Mouse (Mus musculus): ENCODE data around the gene Ankrd13d. TPM values are rescaled to one million over a fixed set of nuclear protein-coding genes. Genes with fewer than 3 reads are reported as not detected.

Ankrd13d gene
- total RNA-seq (2012; rRNA removed) (0.96 and 1.4 TPM in 2 replicates), polyA plus RNA-seq (2012; ENCODE audit: insufficient read depth in 1 of 2, insufficient read length in 2 of 2, low read depth in 1 of 2, low replicate concordance in 2 of 2, missing spikeins in 1 of 2) (1 to 10 TPM in 1 of 2 experiments, not detected in 1; 2.6 TPM)

GRCm38 (mm10) chr19:4282898-4283553 lies at the start of gene Ankrd13d:
Gene Ankrd13d (minus strand): TSS chr19:4283137.
- no peak for TF ChIP-seq KAT2A (conservative IDR thresholded peaks at IDR 0.05; ENCODE audit: low read depth, low read length)
- 0 out of 4 replicates have a peak, but pooled peaks of 1 of the 2 experiments have one; percentile 10 for TF ChIP-seq POLR2A (IDR thresholded peaks at IDR 0.05; ENCODE audit: control insufficient read depth in 1 of 2, insufficient read depth in 1 of 2, low read depth in 1 of 2, low read length in 2 of 2, poor library complexity in 1 of 2)
- peak; percentile 65 to 90 (median 76) for TF ChIP-seq CTCF (IDR thresholded peaks at IDR 0.05 in 2 of 3, conservative IDR thresholded peaks at IDR 0.05 in 1 of 3; ENCODE audit: control insufficient read depth in 1 of 3, insufficient read depth in 1 of 3, low read depth in 2 of 3, low read length in 3 of 3, poor library complexity in 1 of 3, severe bottlenecking in 1 of 3)
- peak; percentile 71 for TF ChIP-seq ELF1 (IDR thresholded peaks at IDR 0.05; ENCODE audit: low read depth, low read length)
- TF ChIP-seq ZKSCAN1 (IDR thresholded peaks at IDR 0.05; ENCODE audit: low read depth, low read length) = no peak
- 0 out of 2 replicates have a peak, but pooled peaks have one; percentile 23 for TF ChIP-seq NELFE (IDR thresholded peaks at IDR 0.05; ENCODE audit: low read depth, low read length)
- peak; percentile 89 for TF ChIP-seq MXI1 (IDR thresholded peaks at IDR 0.05; ENCODE audit: low read depth, low read length)
- 0 out of 2 replicates have a peak, but pooled peaks have one; percentile 24 for TF ChIP-seq BHLHE40 (IDR thresholded peaks at IDR 0.05; ENCODE audit: borderline replicate concordance, low read depth, low read length)
- no peak for TF ChIP-seq RCOR1 (IDR thresholded peaks at IDR 0.05; ENCODE audit: low read depth, low read length)
- peak; percentile 86 for TF ChIP-seq SIN3A (IDR thresholded peaks at IDR 0.05; ENCODE audit: low read length)
- TF ChIP-seq HCFC1 (IDR thresholded peaks at IDR 0.05; ENCODE audit: low read depth, low read length) = peak; percentile 72; the same call in 1 of the 2 replicates
- no peak for TF ChIP-seq ZMIZ1 (IDR thresholded peaks at IDR 0.05; ENCODE audit: low read depth, low read length)
- peak; percentile 17; the same call in 1 of the 2 replicates for TF ChIP-seq ETS1 (IDR thresholded peaks at IDR 0.05; ENCODE audit: low read depth, low read length)
- TF ChIP-seq NRF1 (IDR thresholded peaks at IDR 0.05; ENCODE audit: insufficient read depth, low read depth, low read length, poor library complexity, severe bottlenecking) = peak; percentile 56
- peak; percentile 40 for TF ChIP-seq SMC3 (IDR thresholded peaks at IDR 0.05; ENCODE audit: low read depth, low read length)
- TF ChIP-seq POLR2AphosphoS2 (IDR thresholded peaks at IDR 0.05; ENCODE audit: low read length) = no peak
- TF ChIP-seq RAD21 (IDR thresholded peaks at IDR 0.05; ENCODE audit: low read depth, low read length) = peak; percentile 43
- peak; percentile 89 for TF ChIP-seq MAZ (IDR thresholded peaks at IDR 0.05; ENCODE audit: low read depth, low read length)
- peak; percentile 93 for DNase-seq (ENCODE audit: low read depth, low spot score)
- H3K36me3 ChIP-seq (ENCODE audit: control insufficient read depth in 1 of 2, insufficient read depth in 2 of 2, low read length in 2 of 2) = no peaks in the 10 kb centered on the region; a peak in 2 of 4 replicates
- no peaks in the 10 kb centered on the region for H3K79me2 ChIP-seq (ENCODE audit: control insufficient read depth, insufficient read depth, low read length, poor library complexity)
- no peak within 1 kb of the TSS for H3K27ac ChIP-seq (ENCODE audit: control insufficient read depth, low read depth, low read length)
- peak within 1 kb of the TSS; percentile 67 to 76 for H3K4me3 ChIP-seq (ENCODE audit: control insufficient read depth in 1 of 2, insufficient read depth in 1 of 2, low read depth in 2 of 2, low read length in 2 of 2)
- H3K9ac ChIP-seq (ENCODE audit: control insufficient read depth, low read depth, low read length, poor library complexity, severe bottlenecking) = peak within 1 kb of the TSS; percentile 62
- H3K9me3 ChIP-seq (replicated peaks; ENCODE audit: insufficient read depth, low read length) = no peaks in the 10 kb centered on the region
- H3K27me3 ChIP-seq (ENCODE audit: control insufficient read depth in 1 of 2, insufficient read depth in 2 of 2, low read length in 2 of 2) = no peaks in the 10 kb centered on the region
- peaks cover 0 to 4% of the 10 kb centered on the region in 2 experiments; a peak in 2 of 4 replicates for H3K4me1 ChIP-seq (ENCODE audit: control insufficient read depth in 1 of 2, insufficient read depth in 2 of 2, low read length in 2 of 2)

GRCm38 (mm10) chr19:4332653-4333052 lies 49.7 kb upstream of the Ankrd13d start:
- no peaks in the 10 kb centered on the region for H3K9me3 ChIP-seq (replicated peaks; ENCODE audit: insufficient read depth, low read length)
- H3K27me3 ChIP-seq (ENCODE audit: control insufficient read depth in 1 of 2, insufficient read depth in 2 of 2, low read length in 2 of 2) = no peaks in the 10 kb centered on the region
- peaks cover 17% of the 10 kb centered on the region for H3K79me2 ChIP-seq (ENCODE audit: control insufficient read depth, insufficient read depth, low read length, poor library complexity)
- H3K4me1 ChIP-seq (ENCODE audit: control insufficient read depth in 1 of 2, insufficient read depth in 2 of 2, low read length in 2 of 2) = peaks cover 13 to 19% of the 10 kb centered on the region in 2 experiments
- peaks cover 22 to 28% of the 10 kb centered on the region in 2 experiments for H3K36me3 ChIP-seq (ENCODE audit: control insufficient read depth in 1 of 2, insufficient read depth in 2 of 2, low read length in 2 of 2)
- DNase-seq (ENCODE audit: low read depth, low spot score) = peak; percentile 64
- H3K27ac ChIP-seq (ENCODE audit: control insufficient read depth, low read depth, low read length) = peak overlapping the region; percentile 94
- H3K4me3 ChIP-seq (ENCODE audit: control insufficient read depth in 1 of 2, insufficient read depth in 1 of 2, low read depth in 2 of 2, low read length in 2 of 2) = peak overlapping the region; percentile 82 to 84
- peak overlapping the region; percentile 88 for H3K9ac ChIP-seq (ENCODE audit: control insufficient read depth, low read depth, low read length, poor library complexity, severe bottlenecking)
- TF ChIP-seq EP300 (IDR thresholded peaks at IDR 0.05; ENCODE audit: low read depth in 1 of 2, low read length in 2 of 2) (peak in 1 of 2 experiments; percentile 26; a peak in 2 of 4 replicates), CTCF (IDR thresholded peaks at IDR 0.05 in 2 of 3, conservative IDR thresholded peaks at IDR 0.05 in 1 of 3; ENCODE audit: control insufficient read depth in 1 of 3, insufficient read depth in 1 of 3, low read depth in 2 of 3, low read length in 3 of 3, poor library complexity in 1 of 3, severe bottlenecking in 1 of 3) (no peak), MAZ (IDR thresholded peaks at IDR 0.05; ENCODE audit: low read depth, low read length) (peak; percentile 69; the same call in 1 of the 2 replicates), HCFC1 (IDR thresholded peaks at IDR 0.05; ENCODE audit: low read depth, low read length) (0 out of 2 replicates have a peak, but pooled peaks have one; percentile 2), CHD1 (IDR thresholded peaks at IDR 0.05; ENCODE audit: low read depth, low read length) (0 out of 2 replicates have a peak, but pooled peaks have one; percentile 8), MXI1 (IDR thresholded peaks at IDR 0.05; ENCODE audit: low read depth, low read length) (peak; percentile 60), MAFK (IDR thresholded peaks at IDR 0.05; ENCODE audit: borderline replicate concordance, low read depth, low read length) (no peak), NELFE (IDR thresholded peaks at IDR 0.05; ENCODE audit: low read depth, low read length) (0 out of 2 replicates have a peak, but pooled peaks have one; percentile 18), SIN3A (IDR thresholded peaks at IDR 0.05; ENCODE audit: low read length) (peak; percentile 25; the same call in 1 of the 2 replicates)
